Mouse (Mus musculus): ENCODE results near the gene C3ar1.
A peak's percentile ranks its signal among the peaks of the same experiment; 100 is the strongest.

The C3ar1 gene

GRCm38 (mm10) chr6:122825923-122826742 lies 29.8 kb downstream of the C3ar1 start:
- peak; percentile 35 for DNase-seq (ENCODE audit: low read depth, low spot score)

DNA sequence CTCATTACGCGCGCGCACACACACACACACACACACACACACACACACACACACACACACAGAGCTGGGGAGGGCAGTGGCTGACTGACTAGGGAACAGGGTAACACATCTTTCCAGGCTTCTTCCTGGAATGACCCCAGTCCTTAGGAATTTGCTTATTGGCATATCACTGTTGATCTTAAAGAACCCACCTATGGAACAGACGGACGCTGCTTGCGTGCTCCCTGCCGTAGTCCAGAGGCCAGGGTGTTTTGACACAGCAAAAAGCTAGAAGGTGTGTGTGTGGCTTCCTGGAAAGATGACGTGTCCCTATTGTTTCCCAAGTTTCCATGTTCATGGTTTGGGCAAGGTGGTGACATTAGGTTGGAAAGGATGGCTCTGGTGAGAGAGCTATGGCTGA lies 30.8 kb downstream of the C3ar1 start:
- DNase-seq (ENCODE audit: low read depth, low spot score), result no peak

DNA sequence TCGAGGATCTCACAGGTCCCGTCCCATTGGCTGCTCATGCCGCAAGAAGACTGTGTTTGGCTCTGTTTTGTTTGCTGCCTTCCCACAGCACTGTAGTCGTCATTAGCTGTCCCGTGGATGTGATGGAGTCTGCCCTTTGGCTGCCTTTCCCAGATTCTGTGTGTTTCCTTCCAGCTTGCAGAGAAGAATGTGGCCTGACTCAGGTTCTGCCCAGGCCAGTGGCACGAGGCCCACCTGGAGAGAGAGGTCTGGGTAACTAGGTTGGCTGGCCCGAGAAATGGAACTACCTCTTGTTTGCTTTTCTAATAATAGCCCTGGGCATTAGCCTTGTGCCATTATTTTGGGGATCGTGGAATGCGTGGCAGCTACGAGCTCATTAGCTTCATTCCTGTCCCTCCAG lies 31.9 kb downstream of the C3ar1 start:
- DNase-seq (ENCODE audit: low read depth, low spot score), result no peak

- DNase-seq (ENCODE audit: low read depth, low spot score), result no peak
Observed at GRCm38 (mm10) chr6:122821822-122822221, 34.1 kb downstream of the C3ar1 start.

- no peak for DNase-seq (ENCODE audit: low read depth, low spot score)
Observed at GRCm38 (mm10) chr6:122820799-122821650, 34.9 kb downstream of the C3ar1 start.

GRCm38 (mm10) chr6:122820071-122820798 lies 35.7 kb downstream of the C3ar1 start:
- DNase-seq (ENCODE audit: low read depth, low spot score), result peak; percentile 18

- DNase-seq (ENCODE audit: low read depth, low spot score), result peak; percentile 41
Observed at GRCm38 (mm10) chr6:122819306-122820070, 36.5 kb downstream of the C3ar1 start, which contains the start of gene Foxj2. Gene Foxj2, plus strand, starts transcription at chr6:122819914.

- no peak for DNase-seq (ENCODE audit: low read depth, low spot score)
Observed at GRCm38 (mm10) chr6:122813640-122814039, 42.3 kb downstream of the C3ar1 start.

DNA sequence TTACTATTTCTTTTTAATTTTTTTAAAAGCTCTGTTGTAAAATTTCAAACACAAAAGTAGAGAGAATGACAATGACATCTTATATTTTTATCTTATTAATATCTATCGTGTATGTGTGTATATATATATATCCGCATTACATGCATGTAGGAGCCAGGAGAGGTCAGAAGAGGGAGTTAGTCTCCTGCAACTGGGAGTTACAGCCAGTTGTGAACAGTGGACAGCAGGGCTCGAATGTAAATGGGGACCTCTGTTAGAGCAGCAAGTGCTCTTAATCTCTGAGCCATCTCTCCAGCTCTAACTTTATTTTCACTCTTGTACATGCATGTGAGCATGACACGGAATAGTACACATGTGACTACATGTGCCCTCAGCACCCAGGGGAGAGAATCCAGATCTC lies 43.2 kb downstream of the C3ar1 start:
- DNase-seq (ENCODE audit: low read depth, low spot score), result no peak

DNA sequence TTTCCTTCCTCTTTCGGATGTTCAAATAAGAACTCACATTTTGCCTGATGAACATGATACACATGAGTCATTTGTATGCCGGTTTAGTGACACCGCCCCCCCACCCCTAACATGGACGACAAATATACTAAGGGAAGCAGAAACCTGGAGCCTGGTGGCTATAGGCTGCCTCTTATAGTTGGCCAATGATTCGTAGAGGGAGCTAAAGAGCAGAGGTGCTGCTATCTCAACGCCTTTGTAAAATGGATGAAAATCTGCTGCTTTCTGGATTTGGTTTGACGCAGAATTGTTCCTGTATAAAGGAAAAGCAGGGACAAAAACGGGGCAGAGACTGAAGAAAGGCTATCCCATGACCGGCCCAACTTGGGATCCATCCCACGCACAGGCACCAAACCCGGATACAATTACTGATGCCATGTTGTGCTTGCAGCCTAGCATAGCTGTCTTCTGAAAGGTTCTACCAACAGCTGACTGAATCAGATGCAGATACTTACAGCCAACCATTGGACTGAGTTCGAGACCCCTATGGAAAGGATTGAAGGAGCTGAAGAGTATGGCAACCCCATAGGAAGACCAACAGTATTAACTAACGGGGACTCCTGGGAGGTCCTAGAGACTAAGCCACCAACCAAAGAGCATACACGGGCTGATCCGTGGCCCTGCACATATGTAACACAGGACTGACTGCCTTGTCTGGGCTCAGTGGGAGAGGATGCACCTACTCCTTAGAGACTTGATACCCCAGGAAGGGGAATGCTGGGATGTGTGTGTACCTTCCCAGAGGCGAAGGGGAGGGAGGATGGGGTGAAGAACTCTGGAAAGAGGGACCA lies 44.0 kb downstream of the C3ar1 start:
- peak; percentile 68 for DNase-seq (ENCODE audit: low read depth, low spot score)

GRCm38 (mm10) chr6:122811280-122811652 lies 44.7 kb downstream of the C3ar1 start:
- DNase-seq (ENCODE audit: low read depth, low spot score), result peak; percentile 84

GRCm38 (mm10) chr6:122810615-122811279 lies 45.2 kb downstream of the C3ar1 start:
- DNase-seq (ENCODE audit: low read depth, low spot score), result peak; percentile 99

DNA sequence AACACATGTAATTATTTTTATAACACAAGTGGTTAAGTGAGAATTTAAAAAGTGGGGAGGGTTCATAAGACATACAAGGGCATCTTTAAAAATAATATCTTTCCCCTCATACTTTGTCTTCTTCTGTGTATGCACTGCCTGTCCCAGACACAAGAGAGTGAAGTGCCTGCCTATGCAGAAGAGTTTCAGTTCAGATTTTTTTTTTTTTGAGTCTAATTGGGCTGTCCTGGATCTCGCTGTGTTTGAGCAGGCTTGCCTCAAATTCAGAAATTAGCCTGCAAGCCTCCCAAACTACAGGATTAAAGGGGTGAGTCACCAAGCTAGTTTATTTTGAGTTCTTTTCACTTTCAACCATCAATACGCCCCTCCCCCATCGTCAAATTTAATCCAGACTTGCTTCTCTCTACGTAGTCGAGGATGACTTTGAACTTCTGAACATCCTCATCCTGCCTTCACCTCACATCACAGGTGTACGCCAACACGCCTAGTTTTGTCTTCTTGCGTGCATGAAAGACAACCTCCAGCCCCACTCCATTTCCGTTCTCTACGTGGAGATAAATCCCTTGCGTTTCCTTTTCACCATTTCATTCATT lies 45.8 kb downstream of the C3ar1 start:
- DNase-seq (ENCODE audit: low read depth, low spot score), result peak; percentile 27

DNA sequence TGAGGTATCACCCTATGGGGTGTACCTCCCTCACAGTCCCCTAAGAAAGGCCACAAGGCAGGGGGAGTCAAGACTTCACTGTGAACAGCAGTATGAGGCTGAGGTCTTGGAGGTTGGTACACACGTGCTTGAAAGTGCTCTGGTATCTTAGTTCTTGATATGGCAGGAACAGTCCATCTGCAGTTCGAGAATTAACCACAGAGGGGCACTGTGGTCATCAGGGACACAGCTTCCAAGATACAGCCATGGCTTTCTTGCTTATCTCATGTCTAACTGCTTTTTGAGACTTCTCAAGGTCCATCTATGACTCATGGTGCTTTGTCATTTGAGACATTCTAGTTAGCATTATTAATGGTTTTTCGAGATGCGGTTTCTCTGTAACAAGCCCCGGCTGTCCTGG lies 51.5 kb downstream of the C3ar1 start:
- peak; percentile 70 for DNase-seq (ENCODE audit: low read depth, low spot score)

DNA sequence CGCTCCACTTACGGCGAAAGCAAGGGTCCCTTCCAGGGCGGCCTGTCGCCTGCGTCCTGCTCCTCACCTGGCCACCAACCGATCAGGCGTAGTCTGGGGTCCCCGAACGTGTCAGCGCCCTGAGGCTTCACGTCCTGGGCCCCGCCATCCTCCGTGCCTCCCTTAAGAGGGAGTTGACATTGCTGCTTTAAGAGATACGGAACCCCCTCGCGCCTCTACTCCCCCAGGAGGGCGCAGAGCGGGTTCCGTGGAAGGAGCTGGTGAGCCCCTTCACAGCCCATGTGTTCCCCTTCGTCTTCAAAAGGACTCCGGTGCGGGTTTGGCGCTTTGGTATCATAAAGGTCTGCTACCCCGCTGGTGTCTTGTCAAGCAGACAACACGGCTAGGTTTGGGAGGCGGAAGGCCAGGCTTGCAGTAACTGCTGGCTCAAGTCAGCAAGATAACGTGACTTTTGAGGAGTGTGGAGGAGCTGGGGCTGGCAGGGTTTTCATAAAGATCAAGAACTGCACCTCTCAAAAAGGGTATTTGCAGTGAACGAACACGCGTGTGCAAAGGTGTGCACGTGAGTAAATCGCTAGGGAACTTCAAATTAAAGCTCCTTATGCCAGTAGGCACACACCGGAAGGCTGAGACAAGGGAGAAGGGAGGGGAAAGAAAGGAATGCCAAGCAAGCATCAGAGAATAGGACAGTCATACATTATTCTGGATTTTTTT lies 54.0 kb downstream of the C3ar1 start:
- DNase-seq (ENCODE audit: low read depth, low spot score), result peak; percentile 36

DNA sequence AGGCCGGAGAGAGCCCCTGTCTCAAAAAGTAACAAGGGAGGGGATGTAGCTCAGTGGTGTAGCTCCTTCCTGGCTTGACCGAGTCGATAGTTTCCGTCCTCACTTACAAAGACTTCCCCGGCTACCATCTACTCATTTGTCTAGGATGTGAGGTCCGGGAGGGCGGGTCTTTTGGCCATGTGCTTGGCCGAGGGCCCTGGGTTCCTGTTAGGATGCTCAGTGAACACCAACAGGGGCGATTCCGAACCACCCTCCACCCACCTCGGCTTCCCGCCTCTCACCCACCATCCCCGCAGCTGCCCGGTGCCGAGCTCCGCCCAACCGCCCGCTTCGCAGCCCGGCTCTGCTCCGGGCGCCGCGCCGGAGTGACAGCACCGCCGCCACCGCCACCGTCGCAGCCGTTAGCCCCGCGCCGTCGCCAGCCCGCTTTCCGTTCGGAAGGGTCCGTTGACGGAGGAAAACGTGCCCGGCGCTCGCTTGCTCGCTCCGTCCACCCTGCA lies 54.6 kb downstream of the C3ar1 start, which contains the start of gene Slc2a3:
Gene Slc2a3 (minus strand): TSS at position 340 of the 500 bp plus-strand sequence.
- DNase-seq (ENCODE audit: low read depth, low spot score), result peak; percentile 58

GRCm38 (mm10) chr6:122800640-122801300 lies 55.2 kb downstream of the C3ar1 start:
- DNase-seq (ENCODE audit: low read depth, low spot score), result no peak

All from forelimb bud, embryonic 11.5 days (tissue).